Mouse (Mus musculus) midbrain, embryonic 14.5 days (tissue): ENCODE measurements around the gene Atg10. TPM values are rescaled to one million over a fixed set of nuclear protein-coding genes. Genes with fewer than 3 reads are reported as not detected.
"Not testable (repeated sequence)": the region's sequence is repeated elsewhere in the genome, so short reads cannot be mapped to it uniquely, and the experiment has no call there.

ENCODE experiments used
- ATAC-seq: fragments of 200-750 bp; cut with Nextera tagmentation; 2 replicates; pipeline ENCODE4 v1.8.0; 2017; ENCODE audit warnings: moderate number of reproducible peaks, moderate library complexity; ENCODE audit not compliant: low FRiP score, low TSS enrichment
- DNase-seq: peaks from one replicate; pipeline ENCODE4 v3.0.0-alpha.2; 2015
- H3K27ac ChIP-seq: fragments of 300-500 bp; sonication (generic); replicated peaks from 2 replicates; pipeline ENCODE4 v1.5.1; 2014; ENCODE audit warnings: mild to moderate bottlenecking, low read depth, low read length, moderate library complexity
- H3K27me3 ChIP-seq: fragments of 300-500 bp; sonication (generic); 2 replicates; pipeline ENCODE4 v1.6.1; 2014; ENCODE audit warnings: low read length, control low read depth, mixed read lengths; ENCODE audit not compliant: control insufficient read depth, insufficient read depth
- H3K36me3 ChIP-seq: fragments of 300-500 bp; sonication (generic); 2 replicates; pipeline ENCODE4 v1.6.1; 2014; ENCODE audit warnings: low read length, control low read depth; ENCODE audit not compliant: control insufficient read depth, insufficient read depth
- H3K4me1 ChIP-seq: fragments of 300-500 bp; sonication (generic); 2 replicates; pipeline ENCODE4 v1.6.1; 2014; ENCODE audit warnings: mild to moderate bottlenecking, antibody characterized with exemption, low read length, control low read depth; ENCODE audit not compliant: control insufficient read depth, insufficient read depth
- H3K4me2 ChIP-seq: fragments of 300-500 bp; sonication (generic); 2 replicates; pipeline ENCODE4 v1.6.1; 2014; ENCODE audit warnings: mild to moderate bottlenecking, low read length, moderate library complexity
- H3K4me3 ChIP-seq: fragments of 300-500 bp; sonication (generic); replicated peaks from 2 replicates; pipeline ENCODE4 v1.5.1; 2014; ENCODE audit warnings: low read depth, low read length
- H3K9ac ChIP-seq: fragments of 300-500 bp; sonication (generic); replicated peaks from 2 replicates; pipeline ENCODE4 v1.6.1; 2014; ENCODE audit warnings: mild to moderate bottlenecking, low read length, moderate library complexity
- H3K9me3 ChIP-seq: fragments of 300-500 bp; sonication (generic); 2 replicates; pipeline ENCODE4 v1.6.1; 2016; ENCODE audit warnings: low read length, control low read depth, mixed read lengths; ENCODE audit not compliant: control insufficient read depth
- WGBS: fragments of 180-500 bp; shearing (Covaris S2); extraction: QIAGEN DNeasy Blood & Tissue Kit; methylation state at CpG from one replicate; pipeline ENCODE4 v1.1.7; 2014; 5-methylcytosine and 5-hydroxymethylcytosine counted together
- polyA plus RNA-seq: library from polyadenylated mRNA; unstranded; fragments of >200 nt; fragmentation: Nextera tagmentation; extraction: Ambion mirVana; gene quantifications from 2 replicates; pipeline ENCODE4 v1.2.1, GENCODE M21; 2014

Atg10 gene
- polyA plus RNA-seq, 1 experiment from 2014 or later = 14.5 TPM

GRCm38 (mm10) chr13:90939600-90939999 lies 284.2 kb downstream of the Atg10 start:
- Histone ChIP-seq H3K27ac (no peak overlapping the region), H3K4me1 (no peaks in the 10 kb centered on the region), H3K4me3 (no peak overlapping the region), H3K27me3 (no peaks in the 10 kb centered on the region), H3K36me3 (no peaks in the 10 kb centered on the region), H3K9me3 (no peaks in the 10 kb centered on the region), H3K9ac (no peak overlapping the region), H3K4me2 (no peak overlapping the region)
- 89% methylated on average over 5 of the region's 5 CpGs for WGBS
- DNase-seq = no peak
- no peak for ATAC-seq

- H3K27ac ChIP-seq = no peak overlapping the region
- no peaks in the 10 kb centered on the region for H3K9me3 ChIP-seq
- no peaks in the 10 kb centered on the region for H3K36me3 ChIP-seq
- no peaks in the 10 kb centered on the region for H3K27me3 ChIP-seq
- WGBS = 71% methylated on average over 6 of the region's 6 CpGs
- ATAC-seq (no peak), DNase-seq (no peak)
- no peaks in the 10 kb centered on the region for H3K4me1 ChIP-seq
- H3K9ac ChIP-seq = no peak overlapping the region
- H3K4me3 ChIP-seq = no peak overlapping the region
- no peak overlapping the region for H3K4me2 ChIP-seq
Observed at GRCm38 (mm10) chr13:90939192-90939591, 284.6 kb downstream of the Atg10 start.

GRCm38 (mm10) chr13:90935852-90936251 lies 287.9 kb downstream of the Atg10 start:
- DNase-seq = no peak
- Histone ChIP-seq H3K27ac (no peak overlapping the region), H3K36me3 (no peaks in the 10 kb centered on the region), H3K9me3 (no peaks in the 10 kb centered on the region), H3K4me1 (no peaks in the 10 kb centered on the region), H3K27me3 (no peaks in the 10 kb centered on the region), H3K4me2 (no peak overlapping the region), H3K9ac (no peak overlapping the region), H3K4me3 (no peak overlapping the region)
- WGBS = 87% methylated on average over 7 of the region's 7 CpGs
- no peak for ATAC-seq

GRCm38 (mm10) chr13:90933256-90933655 lies 290.5 kb downstream of the Atg10 start:
- no peak overlapping the region for H3K4me2 ChIP-seq
- H3K36me3 ChIP-seq = peaks cover 7% of the 10 kb centered on the region
- no peak overlapping the region for H3K4me3 ChIP-seq
- no peaks in the 10 kb centered on the region for H3K27me3 ChIP-seq
- no peaks in the 10 kb centered on the region for H3K9me3 ChIP-seq
- ATAC-seq (no peak), DNase-seq (no peak)
- H3K27ac ChIP-seq = no peak overlapping the region
- no peak overlapping the region for H3K9ac ChIP-seq
- no peaks in the 10 kb centered on the region for H3K4me1 ChIP-seq
- 58% methylated on average over 3 of the region's 3 CpGs for WGBS

GRCm38 (mm10) chr13:90929847-90930246 lies 293.9 kb downstream of the Atg10 start:
- Histone ChIP-seq H3K9ac (no peak overlapping the region), H3K27me3 (no peaks in the 10 kb centered on the region), H3K36me3 (peaks cover 39% of the 10 kb centered on the region), H3K4me1 (no peaks in the 10 kb centered on the region), H3K4me2 (no peak overlapping the region), H3K9me3 (no peaks in the 10 kb centered on the region), H3K27ac (no peak overlapping the region), H3K4me3 (no peak overlapping the region)
- ATAC-seq = peak; percentile 41; the same call in 1 of the 2 replicates
- peak; percentile 89 for DNase-seq
- WGBS = 23% methylated on average over 5 of the region's 5 CpGs

GRCm38 (mm10) chr13:90928266-90928665 lies 295.5 kb downstream of the Atg10 start:
- not testable (repeated sequence) for H3K4me3 ChIP-seq, DNase-seq, H3K9me3 ChIP-seq, H3K4me1 ChIP-seq, H3K9ac ChIP-seq, H3K4me2 ChIP-seq, H3K27ac ChIP-seq, ATAC-seq, H3K27me3 ChIP-seq
- peaks cover 41% of the 10 kb centered on the region for H3K36me3 ChIP-seq
- 89% methylated on average over 10 of the region's 10 CpGs for WGBS

GRCm38 (mm10) chr13:90926938-90927633 lies 296.7 kb downstream of the Atg10 start:
- no peak overlapping the region for H3K27ac ChIP-seq
- no peaks in the 10 kb centered on the region for H3K9me3 ChIP-seq
- peaks cover 41% of the 10 kb centered on the region for H3K36me3 ChIP-seq
- H3K4me3 ChIP-seq = no peak overlapping the region
- H3K4me2 ChIP-seq = no peak overlapping the region
- no peaks in the 10 kb centered on the region for H3K27me3 ChIP-seq
- ATAC-seq = no peak
- peaks cover 6% of the 10 kb centered on the region; the same call in 1 of the 2 replicates for H3K4me1 ChIP-seq
- no peak for DNase-seq
- WGBS = 81% methylated on average over 5 of the region's 5 CpGs
- no peak overlapping the region for H3K9ac ChIP-seq

- Histone ChIP-seq H3K4me1 (peaks cover 6% of the 10 kb centered on the region; the same call in 1 of the 2 replicates), H3K9ac (no peak overlapping the region), H3K4me2 (no peak overlapping the region), H3K9me3 (no peaks in the 10 kb centered on the region), H3K36me3 (peaks cover 41% of the 10 kb centered on the region), H3K27me3 (no peaks in the 10 kb centered on the region), H3K27ac (no peak overlapping the region), H3K4me3 (no peak overlapping the region)
- DNase-seq (no peak), ATAC-seq (no peak)
- WGBS = 84% methylated on average over 7 of the region's 7 CpGs
Observed at GRCm38 (mm10) chr13:90926125-90926765, 297.5 kb downstream of the Atg10 start.

- H3K27ac ChIP-seq = no peak overlapping the region
Observed at GRCm38 (mm10) chr13:90925191-90925590, 298.6 kb downstream of the Atg10 start.

More at GRCm38 (mm10) chr13:90925191-90925590, 298.6 kb downstream of the Atg10 start:
- H3K4me1 ChIP-seq = peaks cover 6% of the 10 kb centered on the region; the same call in 1 of the 2 replicates
- no peak overlapping the region for H3K4me3 ChIP-seq
- H3K27me3 ChIP-seq = no peaks in the 10 kb centered on the region
- H3K9ac ChIP-seq = no peak overlapping the region
- peaks cover 41% of the 10 kb centered on the region for H3K36me3 ChIP-seq
- WGBS = 89% methylated on average over 5 of the region's 5 CpGs
- H3K4me2 ChIP-seq = no peak overlapping the region
- no peaks in the 10 kb centered on the region for H3K9me3 ChIP-seq
- no peak for ATAC-seq
- no peak for DNase-seq
